Mouse (Mus musculus) small intestine, adult 2 months (tissue): Measurements from ENCODE around the gene Slc37a1. TPM values are rescaled to one million over a fixed set of nuclear protein-coding genes. Genes with fewer than 3 reads are reported as not detected.

Experiments
- H3K27ac ChIP-seq: fragments of 200-500 bp; 2 replicates; pipeline ENCODE4 v1.5.1; 2012; ENCODE audit warnings: low read depth, low read length, control low read depth, inconsistent platforms; ENCODE audit not compliant: insufficient read depth
- H3K27me3 ChIP-seq: fragments of 200-500 bp; 2 replicates; pipeline ENCODE4 v1.6.1; 2012; ENCODE audit warnings: mild to moderate bottlenecking, moderate library complexity, low read length, inconsistent platforms; ENCODE audit not compliant: control insufficient read depth, insufficient read depth
- H3K36me3 ChIP-seq: fragments of 200-500 bp; 2 replicates; pipeline ENCODE4 v1.6.1; 2012; ENCODE audit warnings: mild to moderate bottlenecking, low read length, control low read depth, inconsistent platforms; ENCODE audit not compliant: control insufficient read depth, insufficient read depth
- H3K4me1 ChIP-seq: fragments of 200-500 bp; 2 replicates; pipeline ENCODE4 v1.6.1; 2012; ENCODE audit warnings: low read length, inconsistent platforms, mixed read lengths; ENCODE audit not compliant: control insufficient read depth, insufficient read depth, insufficient read length
- H3K4me3 ChIP-seq: fragments of 200-500 bp; 2 replicates; pipeline ENCODE4 v1.5.1; 2012; ENCODE audit warnings: low read depth, mild to moderate bottlenecking, control low read depth, inconsistent platforms, low read length, moderate library complexity
- CTCF ChIP-seq: fragments of 200-500 bp; IDR thresholded peaks from 2 replicates; pipeline ENCODE4 v1.5.1; 2012; ENCODE audit warnings: low read depth, mild to moderate bottlenecking, control low read depth, inconsistent platforms, low read length, moderate library complexity, mixed read lengths; ENCODE audit not compliant: insufficient replicate concordance, insufficient read length; ENCODE audit errors: extremely low read depth
- POLR2A ChIP-seq: fragments of 200-500 bp; IDR thresholded peaks from 2 replicates; pipeline ENCODE4 v1.6.1; 2012; ENCODE audit warnings: low read depth, mild to moderate bottlenecking, control low read depth, inconsistent platforms, low read length, moderate library complexity
- WGBS: fragments of 180-500 bp; shearing (Covaris S2); methylation state at CpG from one replicate; pipeline ENCODE4 v1.1.7; 2018; 5-methylcytosine and 5-hydroxymethylcytosine counted together
- polyA plus RNA-seq: library from polyadenylated mRNA; depleted of rRNA; stranded (reverse); fragments of >200 nt; gene quantifications from 2 replicates; pipeline ENCODE4 v1.2.3, GENCODE M21; 2012

Gene Slc37a1
- polyA plus RNA-seq, 1 experiment: 145 TPM

DNA sequence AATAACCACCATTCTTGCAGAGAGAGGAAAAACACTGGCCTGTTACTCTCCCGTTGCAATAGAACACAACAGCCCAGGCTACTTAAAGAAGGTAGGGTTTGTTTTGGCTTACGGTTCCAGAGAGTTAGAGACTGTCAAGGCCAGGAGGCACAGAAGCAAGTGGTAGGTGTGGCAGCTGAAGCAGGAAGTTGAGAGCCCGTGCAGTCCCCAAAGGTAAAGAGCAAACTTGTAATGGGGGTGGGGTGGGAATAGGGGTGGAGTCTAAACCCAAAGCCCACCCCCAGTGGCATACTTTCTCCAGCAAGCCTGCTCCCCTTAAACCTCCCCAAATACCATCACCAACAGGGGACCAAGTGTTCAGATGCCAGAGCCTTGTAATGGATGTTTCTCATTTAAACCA is 14.1 kb downstream of the Slc37a1 start:
- Histone ChIP-seq H3K36me3 (peaks cover 20% of the 10 kb centered on the region), H3K4me3 (no peak overlapping the region), H3K4me1 (peaks cover 25% of the 10 kb centered on the region), H3K27me3 (no peaks in the 10 kb centered on the region), H3K27ac (no peak overlapping the region)
- no peak for TF ChIP-seq CTCF
- 35% methylated on average over 3 of the region's 3 CpGs for WGBS

- no peak overlapping the region for H3K4me3 ChIP-seq
- peaks cover 24% of the 10 kb centered on the region for H3K36me3 ChIP-seq
- 90% methylated on average over 4 of the region's 4 CpGs for WGBS
- peaks cover 34% of the 10 kb centered on the region for H3K4me1 ChIP-seq
- H3K27me3 ChIP-seq: no peaks in the 10 kb centered on the region
- TF ChIP-seq CTCF (no peak), POLR2A (no peak)
- H3K27ac ChIP-seq: no peak overlapping the region
Observed at GRCm38 (mm10) chr17:31303401-31303800, 16.8 kb downstream of the Slc37a1 start.

DNA sequence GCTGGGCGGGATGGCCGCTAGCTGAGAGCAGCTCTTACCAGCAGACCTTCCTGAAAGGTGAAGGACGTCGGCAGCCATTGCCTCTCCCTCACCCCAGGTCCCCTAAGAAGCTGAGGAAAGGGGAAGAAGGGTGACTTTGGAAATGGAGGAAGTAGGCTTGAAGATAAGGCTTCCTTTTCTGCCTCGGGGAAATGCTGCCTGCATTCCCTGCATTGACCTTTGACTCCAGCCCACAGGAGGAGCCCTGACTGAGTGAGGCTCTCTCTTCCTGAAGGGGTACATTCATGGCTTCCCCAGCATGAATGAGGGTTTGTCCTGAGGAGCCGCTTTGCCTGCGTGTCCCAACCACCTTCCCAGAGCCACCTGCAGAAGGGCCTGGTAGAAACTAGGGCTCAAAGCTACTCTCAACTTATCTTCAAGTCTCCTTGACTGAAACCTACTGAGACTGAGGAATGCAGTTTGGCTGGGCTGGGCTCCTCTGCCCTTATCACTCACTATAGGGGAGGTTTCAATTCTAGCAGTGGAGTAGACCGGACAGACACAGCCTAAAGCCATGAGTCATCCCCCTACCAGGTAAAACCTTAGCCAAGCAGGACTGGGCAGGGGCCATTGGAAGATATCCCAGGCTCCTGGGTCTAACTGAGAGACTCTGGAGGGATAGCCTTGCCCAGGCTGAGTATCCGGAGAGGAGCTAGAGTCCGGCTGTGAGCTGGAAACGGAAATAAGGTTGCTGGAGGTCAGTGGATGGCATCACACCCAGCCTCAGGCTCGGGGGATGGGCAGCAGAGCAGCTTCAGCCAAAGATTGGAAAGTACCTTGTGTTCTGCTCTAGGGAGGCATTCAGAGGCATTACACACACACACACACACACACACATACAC is 18.5 kb downstream of the Slc37a1 start:
- Histone ChIP-seq H3K4me3 (peak overlapping the region; percentile 13; the same call in 1 of the 2 replicates), H3K27me3 (no peaks in the 10 kb centered on the region), H3K36me3 (peaks cover 31% of the 10 kb centered on the region), H3K27ac (peak overlapping the region; percentile 96), H3K4me1 (peaks cover 34% of the 10 kb centered on the region)
- WGBS: 26% methylated on average over 12 of the region's 12 CpGs
- no peak for TF ChIP-seq CTCF

- H3K4me1 ChIP-seq: peaks cover 32% of the 10 kb centered on the region
- H3K27me3 ChIP-seq: no peaks in the 10 kb centered on the region
- H3K4me3 ChIP-seq: peak overlapping the region; percentile 13; the same call in 1 of the 2 replicates
- TF ChIP-seq POLR2A (no peak), CTCF (no peak)
- peak overlapping the region; percentile 96 for H3K27ac ChIP-seq
- WGBS: 22% methylated on average over 5 of the region's 5 CpGs
- peaks cover 31% of the 10 kb centered on the region for H3K36me3 ChIP-seq
Observed at GRCm38 (mm10) chr17:31305776-31306120, 19.2 kb downstream of the Slc37a1 start.

DNA sequence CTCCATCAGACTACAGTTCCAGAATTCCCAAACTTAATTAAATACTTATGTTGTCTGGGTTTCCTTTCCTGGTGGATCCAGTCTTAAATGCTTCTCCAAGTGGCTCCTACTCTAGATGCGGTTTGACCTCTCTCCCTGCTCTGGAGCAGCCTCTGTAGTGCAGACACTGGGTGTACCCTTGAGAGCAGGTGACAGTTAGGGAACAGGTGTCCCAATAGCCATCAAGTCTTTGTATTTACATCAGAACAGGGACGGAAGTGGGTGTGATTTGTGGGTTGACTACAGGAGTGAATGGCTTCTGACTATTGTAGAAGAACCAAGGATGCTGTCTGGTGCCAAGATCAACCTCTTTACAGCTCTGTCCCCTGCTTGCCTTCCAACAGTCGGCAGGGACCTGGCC is 21.2 kb downstream of the Slc37a1 start:
- TF ChIP-seq CTCF (no peak), POLR2A (no peak)
- Histone ChIP-seq H3K4me1 (peaks cover 30% of the 10 kb centered on the region), H3K36me3 (peaks cover 24% of the 10 kb centered on the region), H3K27me3 (no peaks in the 10 kb centered on the region), H3K27ac (peak overlapping the region; percentile 15; the same call in 1 of the 2 replicates), H3K4me3 (no peak overlapping the region)
- 31% methylated on average over 3 of the region's 3 CpGs for WGBS

DNA sequence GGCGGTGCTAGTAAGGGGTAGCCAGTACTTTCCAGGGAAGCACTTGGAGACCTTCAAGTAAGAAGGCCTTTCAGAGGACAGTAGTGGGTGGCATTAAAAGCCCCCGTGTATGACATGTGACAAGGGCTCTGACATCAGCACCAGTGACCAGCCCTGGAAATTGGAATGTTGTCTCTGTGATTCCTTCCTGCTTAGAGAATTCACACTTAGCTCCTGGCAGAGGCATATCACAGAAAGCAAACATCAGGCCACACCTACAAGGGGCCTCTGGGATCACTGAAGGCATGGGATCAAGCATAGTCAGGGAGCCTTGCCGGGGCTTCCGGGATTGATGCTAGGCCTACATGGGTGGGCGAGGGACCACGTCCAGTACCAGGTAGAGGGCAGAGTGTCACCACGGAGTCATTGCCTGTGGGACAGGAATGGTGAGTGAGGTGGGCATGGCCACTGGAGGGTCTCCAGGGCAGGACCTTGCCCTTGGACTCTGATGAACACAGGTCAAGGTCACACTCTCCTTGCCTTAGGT is 21.8 kb downstream of the Slc37a1 start:
- 42% methylated on average over 7 of the region's 7 CpGs for WGBS
- Histone ChIP-seq H3K36me3 (peaks cover 18% of the 10 kb centered on the region), H3K27me3 (no peaks in the 10 kb centered on the region), H3K4me3 (no peak overlapping the region), H3K27ac (peak overlapping the region; percentile 15; the same call in 1 of the 2 replicates), H3K4me1 (peaks cover 30% of the 10 kb centered on the region)
- TF ChIP-seq POLR2A: no peak
- TF ChIP-seq CTCF: no peak

- no peak for TF ChIP-seq POLR2A
- no peak for TF ChIP-seq CTCF
- H3K4me3 ChIP-seq: no peak overlapping the region
- H3K4me1 ChIP-seq: peaks cover 27% of the 10 kb centered on the region
- peaks cover 18% of the 10 kb centered on the region for H3K36me3 ChIP-seq
- peak overlapping the region; percentile 43; the same call in 1 of the 2 replicates for H3K27ac ChIP-seq
- no peaks in the 10 kb centered on the region for H3K27me3 ChIP-seq
- 64% methylated on average over 6 of the region's 6 CpGs for WGBS
Observed at GRCm38 (mm10) chr17:31309281-31309793, 22.7 kb downstream of the Slc37a1 start.
